Mouse (Mus musculus) heart, embryonic 14.5 days (tissue): Measurements from ENCODE around the gene Gm49318. TPM values are rescaled to one million over a fixed set of nuclear protein-coding genes. Genes with fewer than 3 reads are reported as not detected.

Source experiments
- ATAC-seq: fragments of 200-750 bp; cut with Nextera tagmentation; 2 replicates; pipeline ENCODE4 v1.8.0; 2017; ENCODE audit warnings: low read depth, moderate TSS enrichment; ENCODE audit not compliant: insufficient number of reproducible peaks, insufficient read depth, low FRiP score
- H3K27ac ChIP-seq, 2 experiments: fragments of 200-500 bp in 1 of 2; fragments of 300-500 bp in 1 of 2; sonication (generic) in 1 of 2; replicated peaks in 1 of 2; 2 replicates each; pipeline ENCODE4 v1.5.1; 2012 to 2014; ENCODE audit warnings: low read depth in 2 of 2, low read length in 2 of 2, control low read depth in 1 of 2, mild to moderate bottlenecking in 1 of 2, mixed read lengths in 1 of 2; ENCODE audit not compliant: control insufficient read depth in 1 of 2, insufficient read depth in 1 of 2
- H3K27me3 ChIP-seq: fragments of 300-500 bp; sonication (generic); 2 replicates; pipeline ENCODE4 v1.6.1; 2014; ENCODE audit warnings: mild to moderate bottlenecking, low read length, control low read depth; ENCODE audit not compliant: control insufficient read depth, insufficient read depth
- H3K36me3 ChIP-seq: fragments of 300-500 bp; sonication (generic); 2 replicates; pipeline ENCODE4 v1.6.1; 2014; ENCODE audit warnings: mild to moderate bottlenecking, control low read depth, low read length, mixed read lengths; ENCODE audit not compliant: control insufficient read depth, insufficient read depth
- H3K4me1 ChIP-seq, 2 experiments: fragments of 200-500 bp in 1 of 2; fragments of 300-500 bp in 1 of 2; sonication (generic) in 1 of 2; 2 replicates each; pipeline ENCODE4 v1.6.1; 2012 to 2014; ENCODE audit warnings: low read length in 2 of 2, control low read depth in 1 of 2, mixed read lengths in 1 of 2; ENCODE audit not compliant: control insufficient read depth in 2 of 2, insufficient read depth in 2 of 2
- H3K4me2 ChIP-seq: fragments of 300-500 bp; sonication (generic); 2 replicates; pipeline ENCODE4 v1.6.1; 2014; ENCODE audit warnings: mild to moderate bottlenecking, low read length
- H3K4me3 ChIP-seq, 2 experiments: fragments of 200-500 bp in 1 of 2; fragments of 300-500 bp in 1 of 2; sonication (generic) in 1 of 2; 2 replicates each; pipeline ENCODE4 v1.5.1; 2012 to 2014; ENCODE audit warnings: low read length in 2 of 2, mild to moderate bottlenecking in 2 of 2, control low read depth in 1 of 2, low read depth in 1 of 2, moderate library complexity in 1 of 2; ENCODE audit not compliant: control insufficient read depth in 1 of 2, insufficient read depth in 1 of 2
- H3K9ac ChIP-seq: fragments of 300-500 bp; sonication (generic); 2 replicates; pipeline ENCODE4 v1.6.1; 2014; ENCODE audit warnings: mild to moderate bottlenecking, low read length
- H3K9me3 ChIP-seq: fragments of 300-500 bp; sonication (generic); 2 replicates; pipeline ENCODE4 v1.6.1; 2016; ENCODE audit warnings: low read length, control low read depth; ENCODE audit not compliant: control insufficient read depth
- WGBS: fragments of 180-500 bp; shearing (Covaris S2); extraction: QIAGEN DNeasy Blood & Tissue Kit; methylation state at CpG from one replicate; pipeline ENCODE4 v1.1.7; 2014; 5-methylcytosine and 5-hydroxymethylcytosine counted together
- polyA plus RNA-seq: library from polyadenylated mRNA; unstranded; fragments of >200 nt; fragmentation: Nextera tagmentation; extraction: Ambion mirVana; gene quantifications from 2 replicates; pipeline ENCODE4 v1.2.1, GENCODE M21; 2014

The Gm49318 gene
- polyA plus RNA-seq, 1 experiment from 2014 or later: not detected

GRCm38 (mm10) chr9:22067195-22067594, 3.9 kb downstream of the Gm49318 start:
- Histone ChIP-seq H3K4me3 (no peak overlapping the region), H3K36me3 (peaks cover 58% of the 10 kb centered on the region), H3K4me1 (peaks cover 3 to 11% of the 10 kb centered on the region in 2 experiments; a peak in 2 of 4 replicates), H3K9ac (no peak overlapping the region), H3K4me2 (no peak overlapping the region), H3K27me3 (no peaks in the 10 kb centered on the region), H3K9me3 (no peaks in the 10 kb centered on the region), H3K27ac (no peak overlapping the region)
- 87% methylated on average over 5 of the region's 5 CpGs for WGBS
- no peak for ATAC-seq

- ATAC-seq: no peak
- Histone ChIP-seq H3K36me3 (peaks cover 65% of the 10 kb centered on the region), H3K4me1 (peaks cover 3 to 11% of the 10 kb centered on the region in 2 experiments; a peak in 2 of 4 replicates), H3K9me3 (no peaks in the 10 kb centered on the region), H3K27me3 (no peaks in the 10 kb centered on the region), H3K4me2 (no peak overlapping the region), H3K4me3 (no peak overlapping the region), H3K27ac (no peak overlapping the region), H3K9ac (no peak overlapping the region)
- WGBS: 66% methylated on average over 3 of the region's 3 CpGs
Observed at GRCm38 (mm10) chr9:22066433-22066832, 4.6 kb downstream of the Gm49318 start.

DNA sequence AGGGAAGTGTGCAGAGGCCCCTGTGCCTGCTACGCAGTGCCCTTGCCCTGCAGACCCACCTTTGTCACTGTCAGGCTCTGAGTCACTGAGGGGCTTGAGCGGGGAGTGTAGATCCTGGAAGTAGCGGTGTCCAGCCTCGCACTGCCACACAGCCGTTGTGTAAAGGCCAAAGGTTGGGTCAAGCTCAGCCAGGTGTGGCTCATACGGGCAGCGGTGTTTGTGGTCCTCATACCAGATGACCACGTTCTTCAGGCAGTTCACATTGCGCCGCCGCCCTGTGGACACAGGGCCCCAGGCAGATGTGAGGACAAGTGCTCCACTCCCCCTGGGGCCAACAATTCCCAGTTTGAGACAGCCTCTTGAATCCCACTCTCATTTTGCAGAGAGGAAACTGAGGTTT, 5.4 kb downstream of the Gm49318 start:
- H3K4me2 ChIP-seq: no peak overlapping the region
- no peak overlapping the region for H3K9ac ChIP-seq
- H3K4me3 ChIP-seq: no peak overlapping the region
- H3K36me3 ChIP-seq: peaks cover 73% of the 10 kb centered on the region
- H3K27ac ChIP-seq: no peak overlapping the region
- H3K27me3 ChIP-seq: no peaks in the 10 kb centered on the region
- no peak for ATAC-seq
- H3K9me3 ChIP-seq: no peaks in the 10 kb centered on the region
- 93% methylated on average over 11 of the region's 11 CpGs for WGBS
- peaks cover 3 to 11% of the 10 kb centered on the region in 2 experiments; a peak in 2 of 4 replicates for H3K4me1 ChIP-seq

- Histone ChIP-seq H3K27ac (no peak overlapping the region), H3K4me1 (no peaks in the 10 kb centered on the region), H3K4me3 (no peak overlapping the region), H3K36me3 (peaks cover 85% of the 10 kb centered on the region), H3K27me3 (no peaks in the 10 kb centered on the region), H3K9me3 (no peaks in the 10 kb centered on the region), H3K4me2 (no peak overlapping the region), H3K9ac (no peak overlapping the region)
- ATAC-seq: no peak
- 89% methylated on average over 3 of the region's 3 CpGs for WGBS
Observed at GRCm38 (mm10) chr9:22064341-22064740, 6.7 kb downstream of the Gm49318 start.

- Histone ChIP-seq H3K9ac (no peak overlapping the region), H3K36me3 (peaks cover 85% of the 10 kb centered on the region), H3K4me3 (no peak overlapping the region), H3K9me3 (no peaks in the 10 kb centered on the region), H3K4me2 (no peak overlapping the region), H3K27me3 (0 out of 2 replicates have a peak, but pooled peaks cover under 1% of the 10 kb centered on the region), H3K4me1 (no peaks in the 10 kb centered on the region), H3K27ac (no peak overlapping the region)
- 59% methylated on average over 2 of the region's 2 CpGs for WGBS
- ATAC-seq: no peak
Observed at GRCm38 (mm10) chr9:22061339-22061738, 9.7 kb downstream of the Gm49318 start.

DNA sequence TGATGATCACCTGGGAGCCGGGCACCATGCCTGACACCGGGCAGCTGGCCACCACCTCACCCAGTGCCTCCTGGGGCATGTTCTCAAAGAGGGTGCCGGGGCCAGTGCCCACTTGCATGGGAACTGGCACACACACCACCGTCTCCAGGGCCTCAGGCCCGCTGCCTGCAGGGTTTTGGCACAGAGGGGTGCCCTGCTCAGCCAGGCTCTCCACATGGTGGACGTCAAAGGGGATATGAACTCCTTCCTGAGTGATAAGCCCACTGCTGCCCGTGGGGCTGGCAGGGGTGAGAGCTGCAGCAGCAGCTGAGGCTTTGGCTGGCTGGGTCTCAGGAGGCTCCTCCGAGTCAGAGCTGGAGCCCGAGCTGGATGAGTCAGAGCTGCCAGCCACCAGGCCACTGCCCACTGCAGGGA, 13.0 kb downstream of the Gm49318 start:
- peaks cover 3% of the 10 kb centered on the region in 2 experiments; a peak in 2 of 4 replicates for H3K4me1 ChIP-seq
- H3K9me3 ChIP-seq: no peaks in the 10 kb centered on the region
- no peak overlapping the region for H3K4me2 ChIP-seq
- peaks cover 28% of the 10 kb centered on the region for H3K27me3 ChIP-seq
- H3K36me3 ChIP-seq: peaks cover 58% of the 10 kb centered on the region
- no peak overlapping the region for H3K9ac ChIP-seq
- 79% methylated on average over 9 of the region's 9 CpGs for WGBS
- H3K27ac ChIP-seq: no peak overlapping the region
- no peak for ATAC-seq
- no peak overlapping the region for H3K4me3 ChIP-seq

- Histone ChIP-seq H3K4me3 (no peak overlapping the region), H3K9ac (no peak overlapping the region), H3K9me3 (no peaks in the 10 kb centered on the region), H3K27ac (no peak overlapping the region), H3K36me3 (peaks cover 49% of the 10 kb centered on the region), H3K27me3 (peaks cover 38% of the 10 kb centered on the region), H3K4me2 (no peak overlapping the region), H3K4me1 (peaks cover 3% of the 10 kb centered on the region in 2 experiments; a peak in 2 of 4 replicates)
- no peak for ATAC-seq
- WGBS: 88% methylated on average over 9 of the region's 9 CpGs
Observed at GRCm38 (mm10) chr9:22057031-22057517, 14.0 kb downstream of the Gm49318 start.

DNA sequence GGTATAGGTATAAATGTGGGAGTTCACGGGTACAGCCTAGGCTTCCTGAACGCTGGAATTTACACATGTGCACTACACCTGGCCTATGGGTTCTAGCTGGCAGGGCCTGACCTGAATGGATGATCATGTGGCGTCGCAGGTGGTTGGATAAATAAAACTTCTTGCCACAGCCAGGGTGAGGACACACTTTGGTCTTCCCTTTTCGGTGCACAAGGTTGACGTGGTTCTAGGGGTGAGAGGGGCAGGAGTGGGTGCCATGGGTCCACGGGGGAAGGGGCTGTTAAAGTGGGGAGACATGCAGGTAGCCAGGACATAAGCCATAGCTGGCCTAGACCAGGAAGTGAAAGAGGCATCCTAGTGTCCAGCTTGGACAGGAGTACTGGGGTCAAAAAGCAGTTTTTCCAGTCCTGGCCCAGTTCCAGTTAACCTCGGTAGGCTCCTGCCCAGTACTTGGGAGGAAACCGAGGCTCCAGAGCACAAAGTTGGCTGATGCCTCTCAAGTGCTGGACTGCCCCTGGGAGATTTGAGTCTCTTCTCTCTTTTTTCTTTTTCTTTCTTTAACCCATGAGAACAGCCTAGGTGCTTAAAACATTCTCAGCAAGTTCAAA, 14.7 kb downstream of the Gm49318 start:
- Histone ChIP-seq H3K4me1 (peaks cover 3 to 9% of the 10 kb centered on the region in 2 experiments; a peak in 3 of 4 replicates), H3K9ac (no peak overlapping the region), H3K4me2 (no peak overlapping the region), H3K27me3 (peaks cover 45% of the 10 kb centered on the region), H3K4me3 (no peak overlapping the region), H3K9me3 (no peaks in the 10 kb centered on the region), H3K36me3 (peaks cover 42% of the 10 kb centered on the region), H3K27ac (no peak overlapping the region)
- WGBS: 70% methylated on average over 9 of the region's 9 CpGs
- no peak for ATAC-seq
